Mouse (Mus musculus) liver, embryonic 15.5 days (tissue): ENCODE data around the gene Pgap3. TPM values are rescaled to one million over a fixed set of nuclear protein-coding genes. Genes with fewer than 3 reads are reported as not detected.
"Not testable (repeated sequence)": the region's sequence is repeated elsewhere in the genome, so short reads cannot be mapped to it uniquely, and the experiment has no call there.

Experiments
- ATAC-seq: fragments of 200-750 bp; cut with Nextera tagmentation; 2 replicates; pipeline ENCODE4 v1.8.0; 2017; ENCODE audit warnings: moderate number of reproducible peaks, mild to moderate bottlenecking, moderate library complexity; ENCODE audit not compliant: insufficient read depth
- H3K27ac ChIP-seq: fragments of 300-500 bp; sonication (generic); replicated peaks from 2 replicates; pipeline ENCODE4 v1.5.1; 2015; ENCODE audit warnings: mild to moderate bottlenecking, inconsistent platforms
- H3K27me3 ChIP-seq: fragments of 300-500 bp; sonication (generic); 2 replicates; pipeline ENCODE4 v1.6.1; 2015; ENCODE audit warnings: mild to moderate bottlenecking, inconsistent platforms
- H3K36me3 ChIP-seq: fragments of 300-500 bp; sonication (generic); replicated peaks from 2 replicates; pipeline ENCODE4 v1.6.1; 2015; ENCODE audit warnings: moderate library complexity, mild to moderate bottlenecking, inconsistent platforms
- H3K4me1 ChIP-seq: fragments of 300-500 bp; sonication (generic); replicated peaks from 2 replicates; pipeline ENCODE4 v1.6.1; 2015; ENCODE audit warnings: inconsistent platforms
- H3K4me2 ChIP-seq: fragments of 300-500 bp; sonication (generic); 2 replicates; pipeline ENCODE4 v1.6.1; 2015; ENCODE audit warnings: moderate library complexity, mild to moderate bottlenecking, inconsistent platforms
- H3K4me3 ChIP-seq: fragments of 300-500 bp; sonication (generic); replicated peaks from 2 replicates; pipeline ENCODE4 v1.5.1; 2015; ENCODE audit warnings: mild to moderate bottlenecking, inconsistent platforms
- H3K9ac ChIP-seq: fragments of 300-500 bp; sonication (generic); 2 replicates; pipeline ENCODE4 v1.6.1; 2015; ENCODE audit warnings: moderate library complexity, mild to moderate bottlenecking, inconsistent platforms
- H3K9me3 ChIP-seq: fragments of 300-500 bp; sonication (generic); replicated peaks from 2 replicates; pipeline ENCODE4 v1.6.1; 2016; ENCODE audit warnings: inconsistent platforms
- WGBS: fragments of 180-500 bp; shearing (Covaris S2); methylation state at CpG from one replicate; pipeline ENCODE4 v1.1.7; 2015; ENCODE audit warnings: mixed read lengths; ENCODE audit not compliant: insufficient replicate concordance; 5-methylcytosine and 5-hydroxymethylcytosine counted together
- polyA plus RNA-seq: library from polyadenylated mRNA; unstranded; fragments of >200 nt; fragmentation: Nextera tagmentation; extraction: Ambion mirVana; gene quantifications from 2 replicates; pipeline ENCODE4 v1.2.1, GENCODE M21; 2015

Pgap3 gene
- polyA plus RNA-seq, 1 experiment from 2014 or later, result 3.3 TPM

GRCm38 (mm10) chr11:98390141-98390540 is 10.1 kb downstream of the Pgap3 start:
- H3K27ac ChIP-seq, result no peak overlapping the region
- H3K4me1 ChIP-seq, result peaks cover 35% of the 10 kb centered on the region
- no peaks in the 10 kb centered on the region for H3K9me3 ChIP-seq
- peaks cover 59% of the 10 kb centered on the region for H3K27me3 ChIP-seq
- H3K9ac ChIP-seq, result no peak overlapping the region
- H3K36me3 ChIP-seq, result no peaks in the 10 kb centered on the region
- no peak for ATAC-seq
- no peak overlapping the region for H3K4me2 ChIP-seq
- no peak overlapping the region for H3K4me3 ChIP-seq
- WGBS, result 72% methylated on average over 12 of the region's 12 CpGs

- Histone ChIP-seq H3K9ac (no peak overlapping the region), H3K27ac (no peak overlapping the region), H3K27me3 (peaks cover 67% of the 10 kb centered on the region), H3K36me3 (no peaks in the 10 kb centered on the region), H3K4me2 (no peak overlapping the region), H3K4me3 (no peak overlapping the region), H3K9me3 (no peaks in the 10 kb centered on the region), H3K4me1 (peaks cover 27% of the 10 kb centered on the region)
- 17% methylated on average over 9 of the region's 9 CpGs for WGBS
- no peak for ATAC-seq
Observed at GRCm38 (mm10) chr11:98389221-98389780, 11.0 kb downstream of the Pgap3 start.

- no peak overlapping the region for H3K4me2 ChIP-seq
- WGBS, result 62% methylated on average over 10 of the region's 10 CpGs
- no peaks in the 10 kb centered on the region for H3K9me3 ChIP-seq
- no peak overlapping the region for H3K27ac ChIP-seq
- peaks cover 17% of the 10 kb centered on the region for H3K4me1 ChIP-seq
- no peak overlapping the region for H3K9ac ChIP-seq
- H3K27me3 ChIP-seq, result peaks cover 77% of the 10 kb centered on the region
- no peak for ATAC-seq
- no peak overlapping the region for H3K4me3 ChIP-seq
- no peaks in the 10 kb centered on the region for H3K36me3 ChIP-seq
Observed at GRCm38 (mm10) chr11:98388282-98388681, 12.0 kb downstream of the Pgap3 start.

GRCm38 (mm10) chr11:98387056-98387577 is 13.2 kb downstream of the Pgap3 start:
- H3K4me3 ChIP-seq, result no peak overlapping the region
- H3K27ac ChIP-seq, result no peak overlapping the region
- no peaks in the 10 kb centered on the region for H3K9me3 ChIP-seq
- no peak overlapping the region for H3K9ac ChIP-seq
- peaks cover 5% of the 10 kb centered on the region for H3K4me1 ChIP-seq
- H3K27me3 ChIP-seq, result peaks cover 78% of the 10 kb centered on the region
- no peak overlapping the region for H3K4me2 ChIP-seq
- WGBS, result 47% methylated on average over 14 of the region's 14 CpGs
- no peaks in the 10 kb centered on the region for H3K36me3 ChIP-seq
- ATAC-seq, result no peak

GRCm38 (mm10) chr11:98386596-98386995 is 13.7 kb downstream of the Pgap3 start:
- WGBS, result 15% methylated on average over 24 of the region's 24 CpGs
- H3K4me1 ChIP-seq, result peaks cover under 1% of the 10 kb centered on the region; the same call in 1 of the 2 replicates
- H3K27ac ChIP-seq, result no peak overlapping the region
- ATAC-seq, result no peak
- H3K27me3 ChIP-seq, result peaks cover 78% of the 10 kb centered on the region
- H3K4me3 ChIP-seq, result no peak overlapping the region
- H3K9ac ChIP-seq, result no peak overlapping the region
- H3K4me2 ChIP-seq, result no peak overlapping the region
- H3K9me3 ChIP-seq, result no peaks in the 10 kb centered on the region
- H3K36me3 ChIP-seq, result no peaks in the 10 kb centered on the region

GRCm38 (mm10) chr11:98385638-98386585 is 14.4 kb downstream of the Pgap3 start, which contains the start of gene Pnmt:
Pnmt (plus strand) TSS chr11:98386450.
- H3K9me3 ChIP-seq, result no peaks in the 10 kb centered on the region
- H3K27ac ChIP-seq, result no peak within 1 kb of the TSS
- H3K27me3 ChIP-seq, result peaks cover 73% of the 10 kb centered on the region
- WGBS, result 42% methylated on average over 25 of the region's 25 CpGs
- ATAC-seq, result no peak
- H3K4me2 ChIP-seq, result no peak within 1 kb of the TSS
- no peaks in the 10 kb centered on the region for H3K4me1 ChIP-seq
- no peak within 1 kb of the TSS for H3K9ac ChIP-seq
- H3K36me3 ChIP-seq, result 0 out of 2 replicates have a peak, but pooled peaks cover under 1% of the 10 kb centered on the region
- H3K4me3 ChIP-seq, result no peak within 1 kb of the TSS

GRCm38 (mm10) chr11:98384721-98385637 is 15.3 kb downstream of the Pgap3 start:
- ATAC-seq, result no peak
- no peak overlapping the region for H3K4me2 ChIP-seq
- H3K4me3 ChIP-seq, result no peak overlapping the region
- H3K9me3 ChIP-seq, result no peaks in the 10 kb centered on the region
- no peaks in the 10 kb centered on the region for H3K4me1 ChIP-seq
- peaks cover 9% of the 10 kb centered on the region for H3K36me3 ChIP-seq
- no peak overlapping the region for H3K9ac ChIP-seq
- no peak overlapping the region for H3K27ac ChIP-seq
- WGBS, result 47% methylated on average over 8 of the region's 8 CpGs
- peaks cover 64% of the 10 kb centered on the region for H3K27me3 ChIP-seq

- no peak overlapping the region for H3K4me3 ChIP-seq
- 67% methylated on average over 20 of the region's 20 CpGs for WGBS
- H3K4me2 ChIP-seq, result no peak overlapping the region
- no peak overlapping the region for H3K27ac ChIP-seq
- no peak overlapping the region for H3K9ac ChIP-seq
- H3K36me3 ChIP-seq, result peaks cover 16% of the 10 kb centered on the region
- no peaks in the 10 kb centered on the region for H3K9me3 ChIP-seq
- no peak for ATAC-seq
- H3K4me1 ChIP-seq, result no peaks in the 10 kb centered on the region
- peaks cover 59% of the 10 kb centered on the region for H3K27me3 ChIP-seq
Observed at GRCm38 (mm10) chr11:98384216-98384615, 16.1 kb downstream of the Pgap3 start.

- Histone ChIP-seq H3K4me2 (no peak within 1 kb of the TSS), H3K9me3 (no peaks in the 10 kb centered on the region), H3K4me1 (no peaks in the 10 kb centered on the region), H3K9ac (no peak within 1 kb of the TSS), H3K4me3 (no peak within 1 kb of the TSS), H3K27me3 (peaks cover 53% of the 10 kb centered on the region), H3K36me3 (peaks cover 24% of the 10 kb centered on the region), H3K27ac (no peak within 1 kb of the TSS)
- WGBS, result 49% methylated on average over 14 of the region's 14 CpGs
- no peak for ATAC-seq
Observed at GRCm38 (mm10) chr11:98383261-98384030, 16.8 kb downstream of the Pgap3 start, which contains the start of gene Tcap. Tcap (plus strand) TSS chr11:98383811.

- not testable (repeated sequence) for H3K27ac ChIP-seq, H3K4me2 ChIP-seq, H3K4me1 ChIP-seq, H3K9me3 ChIP-seq, H3K9ac ChIP-seq, ATAC-seq, H3K4me3 ChIP-seq
- peaks cover 34% of the 10 kb centered on the region for H3K36me3 ChIP-seq
- 32% methylated on average over 2 of the region's 2 CpGs for WGBS
- H3K27me3 ChIP-seq, result peaks cover 42% of the 10 kb centered on the region
Observed at GRCm38 (mm10) chr11:98382405-98382804, 17.9 kb downstream of the Pgap3 start.
